Mouse (Mus musculus) liver, embryonic 16.5 days (tissue): Measurements from ENCODE around the gene Cul4a. TPM values are rescaled to one million over a fixed set of nuclear protein-coding genes. Genes with fewer than 3 reads are reported as not detected.
"Not testable (repeated sequence)": the region's sequence is repeated elsewhere in the genome, so short reads cannot be mapped to it uniquely, and the experiment has no call there.

ENCODE experiments used
- ATAC-seq: fragments of 200-750 bp; cut with Nextera tagmentation; 2 replicates; pipeline ENCODE4 v1.8.0; 2017; ENCODE audit warnings: low read depth, mild to moderate bottlenecking, moderate number of reproducible peaks, moderate library complexity
- H3K27ac ChIP-seq: fragments of 300-500 bp; sonication (generic); 2 replicates; pipeline ENCODE4 v1.5.1; 2014; ENCODE audit warnings: mild to moderate bottlenecking, low read length
- H3K27me3 ChIP-seq: fragments of 300-500 bp; sonication (generic); 2 replicates; pipeline ENCODE4 v1.6.1; 2014; ENCODE audit warnings: low read depth, low read length, mixed read lengths; ENCODE audit not compliant: control insufficient read depth, insufficient read depth
- H3K36me3 ChIP-seq: fragments of 300-500 bp; sonication (generic); 2 replicates; pipeline ENCODE4 v1.6.1; 2014; ENCODE audit warnings: mild to moderate bottlenecking; ENCODE audit not compliant: control insufficient read depth, insufficient read depth
- H3K4me1 ChIP-seq: fragments of 300-500 bp; sonication (generic); 2 replicates; pipeline ENCODE4 v1.6.1; 2014; ENCODE audit warnings: low read depth, low read length, mixed read lengths; ENCODE audit not compliant: control insufficient read depth
- H3K4me2 ChIP-seq: fragments of 300-500 bp; sonication (generic); 2 replicates; pipeline ENCODE4 v1.6.1; 2014; ENCODE audit warnings: low read depth, low read length, mixed read lengths
- H3K4me3 ChIP-seq: fragments of 300-500 bp; sonication (generic); 2 replicates; pipeline ENCODE4 v1.5.1; 2014; ENCODE audit warnings: low read depth, mild to moderate bottlenecking, low read length
- H3K9ac ChIP-seq: fragments of 300-500 bp; sonication (generic); 2 replicates; pipeline ENCODE4 v1.6.1; 2014; ENCODE audit warnings: low read depth, low read length
- H3K9me3 ChIP-seq: fragments of 300-500 bp; sonication (generic); replicated peaks from 2 replicates; pipeline ENCODE4 v1.6.1; 2016; ENCODE audit warnings: low read length; ENCODE audit not compliant: control insufficient read depth
- WGBS: fragments of 180-500 bp; shearing (Covaris S2); extraction: QIAGEN DNeasy Blood & Tissue Kit; methylation state at CpG from one replicate; pipeline ENCODE4 v1.1.7; 2014; ENCODE audit not compliant: insufficient replicate concordance; 5-methylcytosine and 5-hydroxymethylcytosine counted together
- polyA plus RNA-seq: library from polyadenylated mRNA; unstranded; fragments of >200 nt; fragmentation: Nextera tagmentation; extraction: Ambion mirVana; gene quantifications from 2 replicates; pipeline ENCODE4 v1.2.1, GENCODE M21; 2015

Gene Cul4a
- polyA plus RNA-seq = 72.1 and 76.1 TPM in 2 replicates

GRCm38 (mm10) chr8:13105087-13105881, at the start of gene Cul4a, which contains the start of gene Pcid2:
Gene Cul4a, plus strand, starts transcription at chr8:13105621.
Gene Pcid2, minus strand, starts transcription at chr8:13105459.
- H3K27me3 ChIP-seq = no peaks in the 10 kb centered on the region
- no peaks in the 10 kb centered on the region for H3K9me3 ChIP-seq
- ATAC-seq = peak; percentile 87
- H3K4me2 ChIP-seq = peak within 1 kb of the TSS; percentile 100
- peaks cover 45% of the 10 kb centered on the region for H3K4me1 ChIP-seq
- H3K27ac ChIP-seq = peak within 1 kb of the TSS; percentile 95
- peak within 1 kb of the TSS; percentile 99 for H3K4me3 ChIP-seq
- peaks cover 6% of the 10 kb centered on the region for H3K36me3 ChIP-seq
- 0% methylated on average over 72 of the region's 87 CpGs for WGBS
- peak within 1 kb of the TSS; percentile 99 for H3K9ac ChIP-seq

GRCm38 (mm10) chr8:13057351-13057750, 48.1 kb upstream of the Cul4a start:
- H3K27ac ChIP-seq = peak overlapping the region; percentile 78
- H3K4me1 ChIP-seq = peaks cover 3% of the 10 kb centered on the region; the same call in 1 of the 2 replicates
- H3K4me2 ChIP-seq = 0 out of 2 replicates have a peak overlapping the region, but pooled peaks have one; percentile 15
- H3K9me3 ChIP-seq = no peaks in the 10 kb centered on the region
- H3K27me3 ChIP-seq = no peaks in the 10 kb centered on the region
- WGBS = 52% methylated on average over 4 of the region's 4 CpGs
- ATAC-seq = peak; percentile 87
- H3K4me3 ChIP-seq = no peak overlapping the region
- no peaks in the 10 kb centered on the region for H3K36me3 ChIP-seq
- H3K9ac ChIP-seq = no peak overlapping the region

GRCm38 (mm10) chr8:13060441-13061150, 44.8 kb upstream of the Cul4a start, which contains the start of gene Proz:
Gene Proz, plus strand, starts transcription at chr8:13060914.
- no peaks in the 10 kb centered on the region for H3K9me3 ChIP-seq
- H3K36me3 ChIP-seq = no peaks in the 10 kb centered on the region
- peaks cover 3% of the 10 kb centered on the region; the same call in 1 of the 2 replicates for H3K4me1 ChIP-seq
- peak within 1 kb of the TSS; percentile 79 for H3K27ac ChIP-seq
- WGBS = 51% methylated on average over 17 of the region's 17 CpGs
- H3K4me2 ChIP-seq = peak within 1 kb of the TSS; percentile 55
- H3K27me3 ChIP-seq = no peaks in the 10 kb centered on the region
- peak within 1 kb of the TSS; percentile 53 for H3K4me3 ChIP-seq
- peak within 1 kb of the TSS; percentile 62 for H3K9ac ChIP-seq
- ATAC-seq = peak; percentile 76

GRCm38 (mm10) chr8:13063112-13063511, 42.3 kb upstream of the Cul4a start:
- ATAC-seq = no peak
- Histone ChIP-seq H3K4me1 (peaks cover 3% of the 10 kb centered on the region; the same call in 1 of the 2 replicates), H3K36me3 (no peaks in the 10 kb centered on the region), H3K27ac (no peak overlapping the region), H3K27me3 (no peaks in the 10 kb centered on the region), H3K4me2 (no peak overlapping the region), H3K4me3 (no peak overlapping the region), H3K9me3 (no peaks in the 10 kb centered on the region), H3K9ac (no peak overlapping the region)
- 53% methylated on average over 16 of the region's 16 CpGs for WGBS

- no peak overlapping the region for H3K9ac ChIP-seq
- 76% methylated on average over 11 of the region's 11 CpGs for WGBS
- no peaks in the 10 kb centered on the region; the same call in none of the 2 replicates for H3K4me1 ChIP-seq
- no peaks in the 10 kb centered on the region for H3K9me3 ChIP-seq
- no peak overlapping the region for H3K27ac ChIP-seq
- peaks cover 10% of the 10 kb centered on the region for H3K36me3 ChIP-seq
- no peak overlapping the region for H3K4me2 ChIP-seq
- H3K4me3 ChIP-seq = no peak overlapping the region
- ATAC-seq = no peak
- H3K27me3 ChIP-seq = no peaks in the 10 kb centered on the region
These were observed 32.2 kb upstream of the Cul4a start for GRCm38 (mm10) chr8:13073255-13073654.

GRCm38 (mm10) chr8:13075044-13075443, 30.4 kb upstream of the Cul4a start:
- Histone ChIP-seq H3K4me2 (no peak overlapping the region), H3K27me3 (no peaks in the 10 kb centered on the region), H3K9ac (no peak overlapping the region), H3K27ac (peak overlapping the region; percentile 10; the same call in 1 of the 2 replicates), H3K9me3 (no peaks in the 10 kb centered on the region), H3K4me3 (no peak overlapping the region), H3K36me3 (peaks cover 23% of the 10 kb centered on the region), H3K4me1 (no peaks in the 10 kb centered on the region; the same call in none of the 2 replicates)
- peak; percentile 67 for ATAC-seq
- 57% methylated on average over 8 of the region's 8 CpGs for WGBS

- peaks cover 26% of the 10 kb centered on the region for H3K36me3 ChIP-seq
- not testable (repeated sequence) for H3K4me1 ChIP-seq, H3K27me3 ChIP-seq, H3K9me3 ChIP-seq, H3K27ac ChIP-seq, H3K9ac ChIP-seq, H3K4me2 ChIP-seq, H3K4me3 ChIP-seq, ATAC-seq
- WGBS = 75% methylated on average over 1 of the region's 1 CpGs
These were observed 29.8 kb upstream of the Cul4a start for GRCm38 (mm10) chr8:13075579-13075978.

GRCm38 (mm10) chr8:13077542-13077941, 27.9 kb upstream of the Cul4a start:
- no peak overlapping the region for H3K27ac ChIP-seq
- H3K4me3 ChIP-seq = no peak overlapping the region
- no peak overlapping the region for H3K9ac ChIP-seq
- H3K9me3 ChIP-seq = no peaks in the 10 kb centered on the region
- WGBS = 75% methylated on average over 7 of the region's 7 CpGs
- H3K27me3 ChIP-seq = no peaks in the 10 kb centered on the region
- no peak for ATAC-seq
- H3K36me3 ChIP-seq = peaks cover 33% of the 10 kb centered on the region
- H3K4me2 ChIP-seq = no peak overlapping the region
- no peaks in the 10 kb centered on the region; the same call in none of the 2 replicates for H3K4me1 ChIP-seq
